Mouse (Mus musculus) G1E-ER4 (cell line): ENCODE data around the gene Rgs3. TPM values are rescaled to one million over a fixed set of nuclear protein-coding genes. Genes with fewer than 3 reads are reported as not detected.

Experiments
- GATA1 ChIP-seq: IDR thresholded peaks from one replicate; pipeline ENCODE4 v1.8.0; 2012; ENCODE audit warnings: low read length, inconsistent platforms
- polyA plus RNA-seq: library from polyadenylated mRNA; stranded (reverse); fragments of >175 nt; gene quantifications from 2 replicates; pipeline ENCODE4 v1.2.3, GENCODE M21; 2012

The Rgs3 gene
- polyA plus RNA-seq, 1 experiment = not detected

GRCm38 (mm10) chr4:62610142-62610675 lies 50.6 kb downstream of the Rgs3 start:
- TF ChIP-seq GATA1 = no peak

DNA sequence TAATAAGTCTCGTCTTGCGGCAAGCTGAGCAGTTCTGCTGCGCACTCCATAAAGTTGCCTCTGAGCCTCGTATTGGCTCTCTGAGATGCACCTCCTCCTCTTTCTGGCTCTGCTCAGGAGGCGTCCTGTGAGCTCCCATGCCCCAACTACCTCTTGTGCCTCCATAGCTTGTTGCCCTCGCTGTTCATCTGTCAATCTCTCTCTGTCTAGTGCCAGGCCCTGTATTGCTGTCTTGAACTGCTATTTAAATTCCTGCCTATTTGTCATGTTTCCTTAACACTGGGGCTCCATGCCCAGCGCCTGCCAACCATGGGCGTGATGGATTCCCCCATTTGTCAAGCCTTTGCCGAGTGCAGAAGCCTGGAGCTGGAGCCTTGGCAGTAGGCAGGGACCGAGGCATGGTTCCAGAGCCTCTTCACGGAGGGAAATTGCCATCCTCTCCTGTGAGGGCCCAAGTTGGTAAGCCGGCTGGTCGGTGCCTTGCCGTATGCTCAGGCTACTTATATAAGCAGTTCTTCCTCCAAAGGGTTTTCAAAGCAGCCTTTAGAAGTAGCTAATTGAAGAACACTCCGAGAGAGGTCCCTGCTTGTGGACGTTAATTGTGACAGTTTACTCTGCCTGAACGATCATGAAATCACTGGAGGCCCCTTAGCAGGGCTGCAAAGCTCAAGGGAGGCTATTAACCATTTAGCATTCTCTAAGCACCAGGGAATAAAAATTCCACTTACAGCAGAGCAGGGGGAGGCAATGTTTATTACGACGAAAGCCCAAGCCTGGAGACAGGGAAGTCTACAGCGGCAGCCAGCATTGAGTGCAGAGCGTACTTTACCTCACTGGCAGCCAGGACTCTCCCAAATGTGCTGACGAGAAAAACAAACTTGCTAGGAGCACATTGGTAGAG lies 53.2 kb downstream of the Rgs3 start:
- no peak for TF ChIP-seq GATA1

- TF ChIP-seq GATA1 = no peak
Measured at GRCm38 (mm10) chr4:62613646-62614365, 54.2 kb downstream of the Rgs3 start.

- TF ChIP-seq GATA1 = no peak
Measured at GRCm38 (mm10) chr4:62617856-62618440, 58.3 kb downstream of the Rgs3 start.

DNA sequence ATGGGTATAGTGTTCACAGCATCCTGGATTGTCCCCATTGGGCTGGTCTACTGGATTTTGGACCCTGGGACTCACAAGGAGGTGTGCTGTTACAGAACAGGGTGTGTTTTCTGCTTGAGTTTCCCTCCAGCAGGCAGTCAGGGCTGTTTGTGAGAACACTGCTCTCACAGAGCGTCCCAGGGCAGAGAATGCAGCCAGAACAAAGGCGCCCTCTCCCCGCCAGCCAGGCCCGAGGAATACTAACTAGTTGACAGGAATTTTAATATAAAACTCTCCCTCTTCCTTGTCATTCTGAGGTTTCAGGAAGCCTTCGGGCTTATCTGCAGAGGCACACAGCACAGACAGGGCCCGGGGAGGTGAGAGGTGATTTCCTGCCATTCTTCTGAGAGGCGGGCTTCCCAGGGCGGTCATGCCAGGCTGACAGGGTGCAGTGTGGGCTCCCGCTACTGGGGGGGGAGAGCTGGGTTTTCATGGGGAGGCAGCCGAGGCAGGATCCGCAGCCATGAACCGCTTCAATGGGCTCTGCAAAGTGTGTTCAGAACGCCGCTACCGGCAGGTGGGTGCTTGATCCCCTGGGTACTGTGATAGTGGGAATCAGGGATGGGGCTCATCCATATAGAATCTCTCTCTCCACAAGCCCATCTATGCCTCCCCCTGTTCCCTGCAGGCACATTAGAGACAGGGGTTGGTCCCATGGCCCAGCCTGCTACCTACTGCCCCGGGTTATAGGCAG lies 59.8 kb downstream of the Rgs3 start:
- no peak for TF ChIP-seq GATA1

DNA sequence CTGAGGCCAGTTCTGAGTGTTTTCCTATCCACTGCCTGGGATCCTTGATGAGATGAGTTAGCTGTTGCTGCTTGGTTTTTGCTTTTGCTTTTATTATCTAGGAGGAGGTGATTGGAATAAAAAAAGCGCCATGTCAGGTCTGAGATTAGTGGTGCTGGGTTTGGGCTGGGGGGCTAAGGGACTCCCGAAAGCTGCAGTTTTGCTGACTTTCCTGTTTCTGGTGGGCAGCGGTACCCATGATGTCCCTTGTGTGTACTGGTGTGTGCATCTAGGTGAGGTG lies 60.3 kb downstream of the Rgs3 start:
- no peak for TF ChIP-seq GATA1

- TF ChIP-seq GATA1 = no peak
Measured at GRCm38 (mm10) chr4:62621151-62621550, 61.5 kb downstream of the Rgs3 start.

- no peak for TF ChIP-seq GATA1
Measured at GRCm38 (mm10) chr4:62621880-62622675, 62.4 kb downstream of the Rgs3 start.

DNA sequence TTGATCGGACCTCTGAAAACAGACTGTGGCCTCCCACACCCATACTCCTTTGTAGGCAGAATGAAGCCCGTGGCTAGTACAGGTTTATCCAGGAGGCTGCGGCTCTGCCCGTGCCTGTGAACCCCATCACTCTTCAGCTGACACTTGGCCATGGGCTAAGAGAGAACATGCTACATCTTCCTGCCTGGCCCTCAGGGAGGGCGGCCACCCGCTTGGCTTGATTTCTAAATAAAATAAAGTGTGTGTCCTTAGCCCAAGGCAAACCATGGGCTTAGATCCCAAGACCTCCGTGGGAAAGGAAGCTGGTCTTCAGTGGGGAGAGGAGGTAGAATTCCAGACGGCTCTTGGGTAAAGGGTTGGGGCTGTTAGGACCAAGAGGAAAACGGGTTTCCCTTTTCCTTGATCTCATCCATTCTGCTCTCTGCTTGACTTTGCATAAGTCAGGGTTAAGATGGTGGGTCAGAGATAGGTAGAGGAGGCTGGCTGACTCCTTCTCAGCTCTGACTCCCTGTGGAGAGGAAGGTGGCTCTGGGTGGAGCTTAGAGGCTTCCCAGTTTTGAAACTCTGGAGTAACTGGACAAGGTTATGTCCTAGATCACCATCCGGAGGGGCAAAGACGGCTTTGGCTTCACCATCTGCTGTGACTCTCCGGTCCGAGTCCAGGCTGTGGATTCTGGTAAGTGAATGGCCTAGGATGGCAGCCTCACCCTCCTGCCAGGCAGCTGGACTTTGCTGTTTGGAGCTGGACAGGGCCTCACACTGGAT lies 63.8 kb downstream of the Rgs3 start:
- TF ChIP-seq GATA1 = no peak

DNA sequence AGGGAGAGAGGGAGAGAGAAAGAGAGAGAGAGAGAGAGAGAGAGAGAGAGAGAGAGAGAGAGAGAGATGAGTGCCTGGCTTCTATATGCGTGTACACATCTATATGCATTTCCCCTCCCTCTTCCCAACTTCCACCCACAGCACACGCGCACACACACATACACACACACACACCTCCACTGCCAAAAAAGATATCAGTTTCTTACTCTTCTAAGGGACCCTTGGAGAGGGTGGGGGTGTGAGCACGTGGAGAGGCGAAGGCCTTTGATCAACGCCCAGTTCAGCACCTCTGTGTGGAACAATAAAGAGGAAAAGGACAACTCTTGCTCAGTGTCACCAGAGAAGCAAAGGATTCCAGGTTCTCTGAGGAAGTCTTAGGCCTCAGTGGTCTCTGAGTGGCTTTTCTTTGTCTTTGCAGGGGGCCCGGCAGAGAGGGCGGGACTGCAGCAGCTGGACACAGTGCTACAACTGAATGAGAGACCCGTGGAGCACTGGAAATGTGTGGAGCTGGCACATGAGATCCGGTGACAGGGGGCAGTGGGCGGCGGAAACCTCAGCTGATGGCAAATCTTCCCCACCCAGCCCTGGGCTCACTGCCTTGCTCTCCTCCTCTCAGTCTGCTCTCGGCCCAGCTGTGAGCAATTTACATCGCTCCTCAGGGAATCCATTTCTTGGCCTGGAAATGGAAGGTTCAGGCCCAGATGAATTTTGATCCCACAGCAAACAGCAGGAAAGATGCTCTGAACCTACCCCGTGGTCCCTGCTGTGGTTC lies 65.2 kb downstream of the Rgs3 start:
- TF ChIP-seq GATA1 = no peak

- TF ChIP-seq GATA1 = no peak
Measured at GRCm38 (mm10) chr4:62625451-62626061, 65.9 kb downstream of the Rgs3 start.

DNA sequence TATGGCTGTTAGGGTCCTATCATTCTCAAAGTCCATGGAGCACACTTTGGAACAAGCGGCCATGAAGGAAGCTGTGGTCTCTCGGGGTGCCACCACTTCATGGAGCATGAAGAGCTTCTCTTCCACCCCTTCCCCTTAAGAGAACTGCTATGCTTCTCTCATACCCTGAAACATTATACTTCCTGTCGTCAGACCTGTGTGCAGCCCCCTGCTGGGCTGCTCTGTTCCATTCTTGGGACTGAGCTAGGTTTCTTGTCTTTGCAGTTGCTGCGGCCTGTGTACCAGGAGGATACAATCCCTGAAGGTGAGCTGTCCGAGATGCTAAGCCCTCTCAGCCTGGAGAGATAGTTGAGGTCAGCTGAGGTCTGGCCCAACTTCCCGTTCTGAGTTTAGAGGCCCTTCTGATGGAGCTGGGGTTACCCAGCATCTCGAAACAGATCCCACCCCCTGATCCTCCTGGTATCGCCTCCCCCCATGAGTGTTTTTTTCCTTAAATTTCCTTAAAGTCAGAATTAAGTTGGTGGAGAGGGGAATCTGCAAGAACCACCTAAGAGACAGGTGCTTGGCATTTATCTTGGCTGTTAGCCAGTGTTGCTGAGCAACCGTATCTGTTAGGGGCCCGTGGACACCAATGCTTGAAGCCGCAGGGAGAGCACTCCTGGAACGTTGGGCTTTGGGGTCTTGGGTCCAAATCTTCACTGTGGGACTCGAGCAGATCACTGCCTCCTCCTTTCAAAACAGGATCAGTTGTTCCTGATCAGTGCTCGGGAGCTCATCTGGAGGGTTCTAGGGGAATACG lies 66.8 kb downstream of the Rgs3 start:
- TF ChIP-seq GATA1 = no peak
